Mouse (Mus musculus) CH12.LX (cell line): ENCODE measurements around the gene Tbc1d30.

ENCODE experiments used
- CTCF ChIP-seq, 2 experiments: IDR thresholded peaks in 1 of 2; conservative IDR thresholded peaks in 1 of 2; 2 replicates each; pipeline ENCODE4 v1.5.1; 2011 to 2012; ENCODE audit warnings: low read depth in 2 of 2, low read length in 2 of 2, improper control_type of control experiment in 1 of 2, inconsistent platforms in 1 of 2, mild to moderate bottlenecking in 1 of 2, moderate library complexity in 1 of 2
- RCOR1 ChIP-seq: conservative IDR thresholded peaks from 2 replicates; pipeline ENCODE4 v1.6.1; 2012; ENCODE audit warnings: low read depth, mild to moderate bottlenecking, inconsistent platforms, low read length, improper control_type of control experiment
- TCF12 ChIP-seq: IDR thresholded peaks from 2 replicates; pipeline ENCODE4 v1.6.1; 2014; ENCODE audit warnings: low read depth, mild to moderate bottlenecking, inconsistent platforms, low read length, improper control_type of control experiment
- UBTF ChIP-seq: IDR thresholded peaks from 2 replicates; pipeline ENCODE4 v1.6.1; 2012; ENCODE audit warnings: low read depth, mild to moderate bottlenecking, inconsistent platforms, low read length, improper control_type of control experiment, moderate library complexity
- USF2 ChIP-seq: conservative IDR thresholded peaks from 2 replicates; pipeline ENCODE4 v1.6.1; 2011; ENCODE audit warnings: low read depth, low read length, improper control_type of control experiment

DNA sequence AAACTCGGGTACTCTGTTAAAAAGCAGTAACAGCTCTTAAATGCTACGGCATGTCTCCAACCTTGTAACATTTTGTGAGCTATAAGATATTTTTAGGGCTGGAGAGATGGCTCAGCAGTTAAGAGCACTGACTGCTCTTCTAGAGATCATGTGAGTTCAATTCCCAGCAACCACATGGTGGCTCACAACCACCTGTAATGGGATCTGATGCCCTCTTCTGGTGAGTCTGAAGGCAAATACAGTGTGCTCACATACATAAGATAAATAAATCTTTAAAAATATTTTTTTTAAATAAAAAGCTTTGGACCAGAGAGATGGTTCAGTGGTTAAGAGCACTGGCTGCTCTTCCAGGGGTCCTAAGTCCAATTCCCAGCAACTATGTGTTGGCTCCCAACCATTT lies 9.3 kb upstream of the Tbc1d30 start:
- TF ChIP-seq USF2 (no peak), TCF12 (no peak), RCOR1 (no peak), CTCF (conservative IDR thresholded peaks at IDR 0.05 in 1 of 2, IDR thresholded peaks at IDR 0.05 in 1 of 2; ENCODE audit: low read depth in 2 of 2, low read length in 2 of 2) (peak in 1 of 2 experiments; percentile 59; a peak in 2 of 4 replicates), UBTF (no peak)
